Mouse (Mus musculus): ENCODE measurements at regions not wholly inside any gene's neighbourhood (a gene's known extent, or its start where the extent isn't known, plus 50 kb on each side); places are given as distances from the start of the nearest gene placed in this dataset.
A peak's percentile ranks its signal among the peaks of the same experiment; 100 is the strongest.

- no peak overlapping the region for H3K27ac ChIP-seq
- DNase-seq: peak; percentile 53
- intact Hi-C loops (cut with DNase I): no loop called here
- TF ChIP-seq CTCF (IDR thresholded peaks at IDR 0.05): no peak
- H3K4me3 ChIP-seq: no peak overlapping the region
These were observed 190.0 kb upstream of the Sfrp2 start for GRCm38 (mm10) chr3:83576155-83576554.

- H3K27ac ChIP-seq: no peak overlapping the region
- no peak overlapping the region for H3K4me3 ChIP-seq
- no peak for TF ChIP-seq CTCF (IDR thresholded peaks at IDR 0.05)
- no peak for DNase-seq
- intact Hi-C loops (cut with DNase I): no loop called here
These were observed 185.4 kb upstream of the Sfrp2 start for GRCm38 (mm10) chr3:83580766-83581165.

- H3K4me3 ChIP-seq: no peak overlapping the region
- intact Hi-C loops (cut with DNase I): no loop called here
These were observed 183.9 kb upstream of the Sfrp2 start for GRCm38 (mm10) chr3:83582256-83582655.

GRCm38 (mm10) chr3:83583071-83583672 lies 182.9 kb upstream of the Sfrp2 start:
- H3K4me3 ChIP-seq: no peak overlapping the region
- intact Hi-C loops (cut with DNase I): no loop called here
- DNase-seq: no peak
- no peak overlapping the region for H3K27ac ChIP-seq
- no peak for TF ChIP-seq CTCF (IDR thresholded peaks at IDR 0.05)

More at GRCm38 (mm10) chr3:83582256-83582655, 183.9 kb upstream of the Sfrp2 start:
- no peak for DNase-seq
- H3K27ac ChIP-seq: no peak overlapping the region
- TF ChIP-seq CTCF (IDR thresholded peaks at IDR 0.05): no peak

- intact Hi-C loops (cut with DNase I): no loop called here
- DNase-seq: no peak
- Histone ChIP-seq H3K27ac (no peak overlapping the region), H3K4me3 (no peak overlapping the region)
- TF ChIP-seq CTCF (IDR thresholded peaks at IDR 0.05): no peak
These were observed 180.0 kb upstream of the Sfrp2 start for GRCm38 (mm10) chr3:83586086-83586485.

- Histone ChIP-seq H3K27ac (no peak overlapping the region), H3K4me3 (no peak overlapping the region)
- no peak for TF ChIP-seq CTCF (IDR thresholded peaks at IDR 0.05)
- intact Hi-C loops (cut with DNase I): no loop called here
- DNase-seq: no peak
These were observed 179.6 kb upstream of the Sfrp2 start for GRCm38 (mm10) chr3:83586551-83586950.

GRCm38 (mm10) chr3:83589127-83589526 lies 177.0 kb upstream of the Sfrp2 start:
- Histone ChIP-seq H3K4me3 (no peak overlapping the region), H3K27ac (no peak overlapping the region)
- no peak for DNase-seq
- intact Hi-C loops (cut with DNase I): no loop called here
- TF ChIP-seq CTCF (IDR thresholded peaks at IDR 0.05): no peak

- H3K27ac ChIP-seq: no peak overlapping the region
- intact Hi-C loops (cut with DNase I): no loop called here
- no peak for DNase-seq
- no peak overlapping the region for H3K4me3 ChIP-seq
- no peak for TF ChIP-seq CTCF (IDR thresholded peaks at IDR 0.05)
These were observed 174.9 kb upstream of the Sfrp2 start for GRCm38 (mm10) chr3:83591206-83591605.

GRCm38 (mm10) chr3:83593321-83593720 lies 172.8 kb upstream of the Sfrp2 start:
- intact Hi-C loops (cut with DNase I): no loop called here
- DNase-seq: no peak
- TF ChIP-seq CTCF (IDR thresholded peaks at IDR 0.05): no peak
- Histone ChIP-seq H3K4me3 (no peak overlapping the region), H3K27ac (no peak overlapping the region)

- DNase-seq: no peak
- Histone ChIP-seq H3K4me3 (no peak overlapping the region), H3K27ac (no peak overlapping the region)
- TF ChIP-seq CTCF (IDR thresholded peaks at IDR 0.05): peak; percentile 15; the same call in 1 of the 2 replicates
- intact Hi-C loops (cut with DNase I): no loop called here
These were observed 164.6 kb upstream of the Sfrp2 start for GRCm38 (mm10) chr3:83601506-83601905.

- no peak for TF ChIP-seq CTCF (IDR thresholded peaks at IDR 0.05)
- DNase-seq: no peak
- no peak overlapping the region for H3K4me3 ChIP-seq
- H3K27ac ChIP-seq: no peak overlapping the region
- intact Hi-C loops (cut with DNase I): no loop called here
These were observed 156.9 kb upstream of the Sfrp2 start for GRCm38 (mm10) chr3:83609095-83609770.

GRCm38 (mm10) chr3:83620435-83620834 lies 145.7 kb upstream of the Sfrp2 start:
- TF ChIP-seq CTCF (IDR thresholded peaks at IDR 0.05): no peak
- H3K4me3 ChIP-seq: no peak overlapping the region
- no peak for DNase-seq
- intact Hi-C loops (cut with DNase I): no loop called here
- H3K27ac ChIP-seq: no peak overlapping the region

- DNase-seq: no peak
- no peak overlapping the region for H3K4me3 ChIP-seq
- intact Hi-C loops (cut with DNase I): no loop called here
- no peak for TF ChIP-seq CTCF (IDR thresholded peaks at IDR 0.05)
- H3K27ac ChIP-seq: no peak overlapping the region
These were observed 133.1 kb upstream of the Sfrp2 start for GRCm38 (mm10) chr3:83633032-83633431.

- no peak for TF ChIP-seq CTCF (IDR thresholded peaks at IDR 0.05)
- intact Hi-C loops (cut with DNase I): no loop called here
- no peak overlapping the region for H3K27ac ChIP-seq
- no peak for DNase-seq
- no peak overlapping the region for H3K4me3 ChIP-seq
These were observed 125.7 kb upstream of the Sfrp2 start for GRCm38 (mm10) chr3:83640433-83640832.
